Mouse (Mus musculus) C2C12 (cell line): Measurements from ENCODE around the gene Lypd1. TPM values are rescaled to one million over a fixed set of nuclear protein-coding genes. Genes with fewer than 3 reads are reported as not detected.

Source experiments
- H3K27me3 ChIP-seq: one replicate; pipeline ENCODE4 v1.6.1; 2011; ENCODE audit not compliant: control insufficient read depth, insufficient read depth, insufficient read length
- H3K36me3 ChIP-seq: one replicate; pipeline ENCODE4 v1.6.1; 2011; ENCODE audit not compliant: control insufficient read depth, insufficient read depth
- H3K4me3 ChIP-seq: one replicate; pipeline ENCODE4 v1.5.1; 2011; ENCODE audit warnings: mild to moderate bottlenecking, control low read depth; ENCODE audit not compliant: poor library complexity, insufficient read depth, severe bottlenecking
- H3K79me2 ChIP-seq: one replicate; pipeline ENCODE4 v1.6.1; 2011; ENCODE audit not compliant: control insufficient read depth, insufficient read depth
- H3K79me3 ChIP-seq: one replicate; pipeline ENCODE4 v1.6.1; 2011; ENCODE audit warnings: low read depth, control low read depth
- H3ac ChIP-seq: one replicate; pipeline ENCODE3; 2011; ENCODE audit warnings: low read depth; ENCODE audit not compliant: control insufficient read depth, insufficient read length
- CEBPB ChIP-seq: IDR thresholded peaks from one replicate; pipeline ENCODE4 v1.6.1; 2011; ENCODE audit warnings: low read depth, mild to moderate bottlenecking, control low read depth, moderate library complexity
- CTCF ChIP-seq: IDR thresholded peaks from one replicate; pipeline ENCODE4 v1.5.1; 2011; ENCODE audit not compliant: control insufficient read depth, insufficient read depth, insufficient read length
- FOSL1 ChIP-seq: IDR thresholded peaks from one replicate; pipeline ENCODE4 v1.8.0; 2011; ENCODE audit warnings: mild to moderate bottlenecking, low read length; ENCODE audit not compliant: poor library complexity, insufficient read depth, severe bottlenecking
- MAX ChIP-seq: IDR thresholded peaks from one replicate; pipeline ENCODE4 v1.6.1; 2011; ENCODE audit warnings: mild to moderate bottlenecking, control low read depth
- MYOD1 ChIP-seq: IDR thresholded peaks from one replicate; pipeline ENCODE4 v1.6.1; 2011; ENCODE audit warnings: low read depth; ENCODE audit not compliant: control insufficient read depth, insufficient read length
- MYOG ChIP-seq: IDR thresholded peaks from one replicate; pipeline ENCODE4 v1.6.1; 2011; ENCODE audit not compliant: control insufficient read depth, insufficient read length; ENCODE audit errors: extremely low read depth
- USF1 ChIP-seq: IDR thresholded peaks from one replicate; pipeline ENCODE4 v1.6.1; 2011; ENCODE audit warnings: low read depth, mild to moderate bottlenecking, control low read depth, moderate library complexity
- polyA plus RNA-seq: library from polyadenylated mRNA; unstranded; fragments of >200 nt; fragmentation: generic; extraction: Trizol; gene quantifications from one replicate; pipeline ENCODE4 v1.2.1, GENCODE M21; 2012; ENCODE audit warnings: missing spikeins

Gene Lypd1
- polyA plus RNA-seq, 1 experiment = not detected

GRCm38 (mm10) chr1:125925486-125925885 lies 12.6 kb upstream of the Lypd1 start:
- no peaks in the 10 kb centered on the region for H3K36me3 ChIP-seq
- no peak overlapping the region for H3ac ChIP-seq
- TF ChIP-seq MAX (no peak), USF1 (no peak), CTCF (no peak), MYOG (no peak), CEBPB (no peak), FOSL1 (no peak), MYOD1 (no peak)
- H3K79me2 ChIP-seq = no peaks in the 10 kb centered on the region
- no peaks in the 10 kb centered on the region for H3K79me3 ChIP-seq
- H3K4me3 ChIP-seq = no peak overlapping the region
- no peaks in the 10 kb centered on the region for H3K27me3 ChIP-seq

GRCm38 (mm10) chr1:125923062-125923461 lies 10.2 kb upstream of the Lypd1 start:
- H3K36me3 ChIP-seq = no peaks in the 10 kb centered on the region
- TF ChIP-seq USF1 (no peak), MAX (no peak), MYOG (no peak), FOSL1 (no peak), CEBPB (no peak), MYOD1 (no peak), CTCF (no peak)

GRCm38 (mm10) chr1:125920696-125921095 lies 7.8 kb upstream of the Lypd1 start:
- no peak overlapping the region for H3ac ChIP-seq
- H3K79me2 ChIP-seq = no peaks in the 10 kb centered on the region
- no peak overlapping the region for H3K4me3 ChIP-seq
- H3K27me3 ChIP-seq = no peaks in the 10 kb centered on the region
- H3K36me3 ChIP-seq = no peaks in the 10 kb centered on the region
- no peaks in the 10 kb centered on the region for H3K79me3 ChIP-seq
- TF ChIP-seq CTCF (no peak), CEBPB (no peak), USF1 (no peak), MYOD1 (no peak), MYOG (no peak), MAX (no peak), FOSL1 (no peak)

More at GRCm38 (mm10) chr1:125923062-125923461, 10.2 kb upstream of the Lypd1 start:
- H3ac ChIP-seq = no peak overlapping the region
- no peaks in the 10 kb centered on the region for H3K79me2 ChIP-seq
- no peaks in the 10 kb centered on the region for H3K27me3 ChIP-seq
- no peaks in the 10 kb centered on the region for H3K79me3 ChIP-seq
- no peak overlapping the region for H3K4me3 ChIP-seq

- Histone ChIP-seq H3K4me3 (no peak overlapping the region), H3K36me3 (no peaks in the 10 kb centered on the region), H3K79me3 (no peaks in the 10 kb centered on the region), H3K79me2 (no peaks in the 10 kb centered on the region), H3ac (no peak overlapping the region), H3K27me3 (peaks cover 31% of the 10 kb centered on the region)
- TF ChIP-seq FOSL1 (no peak), CTCF (no peak), USF1 (no peak), MYOG (no peak), MAX (no peak), CEBPB (no peak), MYOD1 (no peak)
These were observed 928 bp downstream of the Lypd1 start for GRCm38 (mm10) chr1:125911901-125912445.

- no peak overlapping the region for H3ac ChIP-seq
- peaks cover 31% of the 10 kb centered on the region for H3K27me3 ChIP-seq
- TF ChIP-seq MAX (no peak), MYOD1 (no peak), MYOG (no peak), USF1 (no peak), CTCF (no peak), CEBPB (no peak), FOSL1 (no peak)
- no peak overlapping the region for H3K4me3 ChIP-seq
- no peaks in the 10 kb centered on the region for H3K79me2 ChIP-seq
- H3K79me3 ChIP-seq = no peaks in the 10 kb centered on the region
- H3K36me3 ChIP-seq = no peaks in the 10 kb centered on the region
These were observed 1.5 kb downstream of the Lypd1 start for GRCm38 (mm10) chr1:125911337-125911900.

GRCm38 (mm10) chr1:125910871-125911265 lies 2.0 kb downstream of the Lypd1 start:
- TF ChIP-seq MAX (no peak), CTCF (no peak), USF1 (no peak), FOSL1 (no peak), MYOG (no peak), MYOD1 (no peak), CEBPB (no peak)
- Histone ChIP-seq H3K79me2 (no peaks in the 10 kb centered on the region), H3K27me3 (peaks cover 31% of the 10 kb centered on the region), H3ac (no peak overlapping the region), H3K36me3 (no peaks in the 10 kb centered on the region), H3K79me3 (no peaks in the 10 kb centered on the region), H3K4me3 (no peak overlapping the region)
